Mouse (Mus musculus) lung, postnatal 0 days (tissue): ENCODE measurements around the gene Pknox2. TPM values are rescaled to one million over a fixed set of nuclear protein-coding genes. Genes with fewer than 3 reads are reported as not detected.

ENCODE experiments used
- ATAC-seq: fragments of 200-750 bp; cut with Nextera tagmentation; 2 replicates; pipeline ENCODE4 v1.8.0; 2017; ENCODE audit warnings: moderate library complexity
- DNase-seq: peaks from one replicate; pipeline ENCODE4 v3.0.0-alpha.2; 2016; ENCODE audit warnings: low spot score
- H3K27ac ChIP-seq: fragments of 300-500 bp; sonication (generic); 2 replicates; pipeline ENCODE4 v1.5.1; 2014; ENCODE audit warnings: antibody characterized with exemption, mild to moderate bottlenecking, low read length, mixed read lengths
- H3K27me3 ChIP-seq: fragments of 300-500 bp; sonication (generic); replicated peaks from 2 replicates; pipeline ENCODE4 v1.6.1; 2014; ENCODE audit warnings: low read length, mixed read lengths; ENCODE audit not compliant: insufficient read depth
- H3K36me3 ChIP-seq: fragments of 300-500 bp; sonication (generic); 2 replicates; pipeline ENCODE4 v1.6.1; 2014; ENCODE audit warnings: low read length, mixed read lengths; ENCODE audit not compliant: insufficient read depth
- H3K4me1 ChIP-seq: fragments of 300-500 bp; sonication (generic); 2 replicates; pipeline ENCODE4 v1.6.1; 2014; ENCODE audit warnings: antibody characterized with exemption, low read depth, low read length, mixed read lengths; ENCODE audit not compliant: insufficient read depth
- H3K4me2 ChIP-seq: fragments of 300-500 bp; sonication (generic); replicated peaks from 2 replicates; pipeline ENCODE4 v1.6.1; 2014; ENCODE audit warnings: low read depth, mild to moderate bottlenecking, low read length, moderate library complexity, mixed read lengths
- H3K4me3 ChIP-seq: fragments of 300-500 bp; sonication (generic); 2 replicates; pipeline ENCODE4 v1.5.1; 2014; ENCODE audit warnings: low read depth, low read length
- H3K9ac ChIP-seq: fragments of 300-500 bp; sonication (generic); replicated peaks from 2 replicates; pipeline ENCODE4 v1.6.1; 2014; ENCODE audit warnings: low read depth, mild to moderate bottlenecking
- H3K9me3 ChIP-seq: fragments of 300-500 bp; sonication (generic); 2 replicates; pipeline ENCODE4 v1.6.1; 2016; ENCODE audit warnings: low read length, mixed read lengths
- CTCF ChIP-seq: IDR thresholded peaks from 2 replicates; pipeline ENCODE4 v1.5.1; 2016; ENCODE audit warnings: antibody characterized with exemption, mild to moderate bottlenecking
- EP300 ChIP-seq: IDR thresholded peaks from 2 replicates; pipeline ENCODE4 v1.6.1; 2016; ENCODE audit warnings: antibody characterized with exemption, mild to moderate bottlenecking, control low read depth
- WGBS: fragments of 180-500 bp; shearing (Covaris S2); extraction: QIAGEN DNeasy Blood & Tissue Kit; methylation state at CpG from one replicate; pipeline ENCODE4 v1.1.7; 2014; 5-methylcytosine and 5-hydroxymethylcytosine counted together
- polyA plus RNA-seq: library from polyadenylated mRNA; unstranded; fragments of >200 nt; fragmentation: Nextera tagmentation; extraction: Ambion mirVana; gene quantifications from 2 replicates; pipeline ENCODE4 v1.2.1, GENCODE M21; 2015

Gene Pknox2
- polyA plus RNA-seq, 1 experiment from 2014 or later = 11.1 TPM

GRCm38 (mm10) chr9:37114286-37115267 lies 32.6 kb downstream of the Pknox2 start:
- no peak overlapping the region for H3K4me2 ChIP-seq
- H3K27me3 ChIP-seq = no peaks in the 10 kb centered on the region
- no peak overlapping the region for H3K4me3 ChIP-seq
- no peak overlapping the region for H3K9ac ChIP-seq
- DNase-seq = no peak
- no peaks in the 10 kb centered on the region for H3K4me1 ChIP-seq
- TF ChIP-seq CTCF = peak; percentile 50
- TF ChIP-seq EP300 = no peak
- WGBS = 51% methylated on average over 9 of the region's 9 CpGs
- no peak for ATAC-seq
- no peaks in the 10 kb centered on the region for H3K9me3 ChIP-seq
- H3K27ac ChIP-seq = no peak overlapping the region
- H3K36me3 ChIP-seq = no peaks in the 10 kb centered on the region

- Histone ChIP-seq H3K4me1 (no peaks in the 10 kb centered on the region), H3K27me3 (no peaks in the 10 kb centered on the region), H3K36me3 (no peaks in the 10 kb centered on the region), H3K9ac (no peak overlapping the region), H3K4me2 (no peak overlapping the region), H3K4me3 (no peak overlapping the region), H3K9me3 (no peaks in the 10 kb centered on the region), H3K27ac (no peak overlapping the region)
- TF ChIP-seq EP300 (no peak), CTCF (no peak)
- DNase-seq = no peak
- ATAC-seq = no peak
- 47% methylated on average over 2 of the region's 2 CpGs for WGBS
Observed at GRCm38 (mm10) chr9:37107546-37107945, 39.7 kb downstream of the Pknox2 start.

- Histone ChIP-seq H3K9ac (no peak overlapping the region), H3K4me3 (no peak overlapping the region), H3K27me3 (no peaks in the 10 kb centered on the region), H3K36me3 (no peaks in the 10 kb centered on the region), H3K4me2 (no peak overlapping the region), H3K27ac (no peak overlapping the region), H3K9me3 (no peaks in the 10 kb centered on the region), H3K4me1 (no peaks in the 10 kb centered on the region)
- ATAC-seq = no peak
- TF ChIP-seq CTCF (no peak), EP300 (no peak)
- WGBS = 57% methylated on average over 3 of the region's 3 CpGs
- DNase-seq = peak; percentile 9
Observed at GRCm38 (mm10) chr9:37106808-37107207, 40.4 kb downstream of the Pknox2 start.

GRCm38 (mm10) chr9:37104249-37104648 lies 43.0 kb downstream of the Pknox2 start:
- Histone ChIP-seq H3K4me1 (peaks cover 8% of the 10 kb centered on the region; the same call in 1 of the 2 replicates), H3K36me3 (no peaks in the 10 kb centered on the region), H3K9me3 (no peaks in the 10 kb centered on the region), H3K4me3 (no peak overlapping the region), H3K9ac (no peak overlapping the region), H3K27me3 (no peaks in the 10 kb centered on the region), H3K4me2 (no peak overlapping the region), H3K27ac (no peak overlapping the region)
- DNase-seq = no peak
- WGBS = 79% methylated on average over 3 of the region's 3 CpGs
- ATAC-seq = no peak
- TF ChIP-seq CTCF = no peak

- Histone ChIP-seq H3K27me3 (no peaks in the 10 kb centered on the region), H3K9me3 (no peaks in the 10 kb centered on the region), H3K4me2 (no peak overlapping the region), H3K27ac (no peak overlapping the region), H3K4me3 (no peak overlapping the region), H3K4me1 (peaks cover 8% of the 10 kb centered on the region; the same call in 1 of the 2 replicates), H3K36me3 (no peaks in the 10 kb centered on the region), H3K9ac (no peak overlapping the region)
- ATAC-seq = no peak
- 62% methylated on average over 5 of the region's 5 CpGs for WGBS
- DNase-seq = no peak
- TF ChIP-seq CTCF (no peak), EP300 (no peak)
Observed at GRCm38 (mm10) chr9:37103778-37104177, 43.4 kb downstream of the Pknox2 start.

GRCm38 (mm10) chr9:37101059-37101940 lies 45.9 kb downstream of the Pknox2 start:
- no peak overlapping the region for H3K27ac ChIP-seq
- no peak for TF ChIP-seq EP300
- no peak for TF ChIP-seq CTCF
- H3K9me3 ChIP-seq = no peaks in the 10 kb centered on the region
- no peak overlapping the region for H3K4me3 ChIP-seq
- H3K9ac ChIP-seq = no peak overlapping the region
- H3K4me1 ChIP-seq = peaks cover 8% of the 10 kb centered on the region; the same call in 1 of the 2 replicates
- no peaks in the 10 kb centered on the region for H3K27me3 ChIP-seq
- ATAC-seq = peak; percentile 19; the same call in 1 of the 2 replicates
- no peak for DNase-seq
- 41% methylated on average over 11 of the region's 11 CpGs for WGBS
- no peak overlapping the region for H3K4me2 ChIP-seq
- no peaks in the 10 kb centered on the region for H3K36me3 ChIP-seq
